Mouse (Mus musculus) cerebellum, postnatal 36 days (tissue): ENCODE measurements around the gene Gm28308.

Experiments used
- DNase-seq, 2 experiments: peaks; one replicate each; pipeline ENCODE4 v3.0.0; 2021 to 2022; ENCODE audit warnings: mixed read lengths in 2 of 2

The Gm28308 gene

GRCm38 (mm10) chr6:52151571-52151970 is 61.6 kb downstream of the Gm28308 start:
- no peak for DNase-seq

DNA sequence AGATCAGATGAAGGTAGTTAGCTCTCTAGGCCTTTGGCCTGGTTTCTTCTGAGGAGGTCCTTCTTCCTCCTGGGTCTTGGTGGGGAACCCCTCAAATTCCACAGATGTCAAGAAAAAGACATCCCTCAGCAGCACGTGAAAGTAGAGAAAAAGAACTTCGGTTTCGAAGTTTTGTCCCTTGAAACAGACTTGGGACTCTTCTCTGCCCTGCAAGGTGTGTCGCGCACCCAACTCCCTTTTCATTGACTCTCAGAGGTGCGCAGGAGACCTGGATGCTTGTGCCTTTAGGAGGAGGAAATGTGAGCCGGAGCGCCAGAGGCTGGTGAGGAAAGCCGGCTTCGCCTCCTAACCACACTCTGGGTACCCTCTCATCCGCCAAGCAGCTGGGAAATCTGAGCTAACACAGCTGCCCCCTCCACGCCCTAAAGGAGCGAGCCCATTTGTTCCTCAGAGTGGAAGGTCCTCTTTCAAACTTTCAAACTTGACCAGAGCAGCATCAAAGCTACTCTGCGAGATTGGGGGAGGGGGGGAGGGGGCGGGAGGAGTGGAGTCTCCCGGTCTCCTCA is 62.7 kb downstream of the Gm28308 start:
- no peak for DNase-seq

DNA sequence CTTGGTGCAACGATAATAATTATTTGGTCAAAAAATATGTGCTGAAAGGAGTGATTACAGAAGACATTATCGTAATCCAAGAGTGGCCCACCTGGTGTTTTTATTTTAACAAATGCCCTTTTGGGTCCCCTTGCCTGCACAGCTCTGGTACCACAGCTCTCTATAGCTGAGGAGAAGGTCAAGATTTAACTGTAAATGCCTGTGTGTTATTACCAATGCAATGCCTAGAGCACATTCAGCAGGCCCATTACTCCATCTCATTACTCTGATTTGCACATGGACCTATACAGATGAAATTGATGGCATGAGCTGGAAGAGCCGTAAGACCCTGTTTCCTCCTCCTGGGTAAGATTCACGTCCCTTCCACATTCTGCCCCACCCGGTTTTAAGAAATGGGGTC is 74.0 kb downstream of the Gm28308 start:
- no peak for DNase-seq

DNA sequence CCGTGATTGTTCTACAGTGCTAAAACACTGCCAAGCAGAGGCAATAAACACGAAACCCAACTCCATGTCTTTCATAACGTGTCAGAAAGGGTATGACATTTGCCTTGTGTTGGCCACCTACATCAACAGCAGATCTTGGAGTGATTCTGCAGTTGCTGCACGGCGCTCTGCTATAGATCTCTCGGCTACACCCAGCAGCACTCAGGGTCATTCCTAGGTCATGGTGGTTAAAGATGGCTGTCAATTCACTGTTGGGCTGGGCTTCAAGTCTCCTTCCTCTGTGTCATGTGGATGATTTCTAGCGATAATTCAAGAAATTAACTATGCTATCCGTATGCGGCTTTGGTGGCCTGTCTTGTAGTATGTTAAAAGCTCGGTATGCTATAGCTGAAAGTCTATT is 74.6 kb downstream of the Gm28308 start:
- no peak for DNase-seq

DNA sequence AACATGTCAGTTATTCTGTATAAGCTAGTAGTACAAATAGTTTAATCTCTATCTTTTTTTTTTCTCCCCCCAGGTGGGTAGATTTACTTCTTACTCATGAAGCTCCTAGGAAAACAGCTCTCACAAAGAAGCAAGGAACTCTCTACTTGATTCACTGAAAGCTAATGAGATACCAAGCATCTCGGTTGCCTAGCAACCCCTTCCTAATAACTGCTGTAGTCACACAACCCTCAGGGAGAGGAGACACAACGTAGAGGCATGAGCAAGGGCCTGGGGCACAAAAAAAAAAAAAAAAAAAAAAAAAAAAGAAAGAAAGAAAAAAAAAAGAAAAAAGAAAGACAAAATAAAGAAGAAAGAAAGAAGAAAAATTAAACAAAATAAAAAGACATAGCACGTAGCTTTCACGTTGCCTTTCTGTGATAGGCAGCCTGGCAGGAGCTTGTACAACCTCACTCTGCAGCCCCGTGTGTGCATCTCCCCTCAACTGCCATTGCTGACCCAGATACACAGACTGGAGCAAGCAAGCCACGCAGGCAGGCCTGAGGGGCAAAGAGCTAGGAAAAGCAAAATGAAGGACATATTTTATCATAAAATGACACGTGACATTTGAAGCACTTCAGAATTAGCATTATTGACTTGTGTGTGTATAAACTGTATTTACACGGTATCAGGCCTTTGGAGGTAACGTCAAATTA is 75.2 kb downstream of the Gm28308 start:
- no peak for DNase-seq

GRCm38 (mm10) chr6:52123673-52124072 is 89.5 kb downstream of the Gm28308 start:
- DNase-seq: no peak

GRCm38 (mm10) chr6:52121173-52121572 is 92.0 kb downstream of the Gm28308 start:
- no peak for DNase-seq

DNA sequence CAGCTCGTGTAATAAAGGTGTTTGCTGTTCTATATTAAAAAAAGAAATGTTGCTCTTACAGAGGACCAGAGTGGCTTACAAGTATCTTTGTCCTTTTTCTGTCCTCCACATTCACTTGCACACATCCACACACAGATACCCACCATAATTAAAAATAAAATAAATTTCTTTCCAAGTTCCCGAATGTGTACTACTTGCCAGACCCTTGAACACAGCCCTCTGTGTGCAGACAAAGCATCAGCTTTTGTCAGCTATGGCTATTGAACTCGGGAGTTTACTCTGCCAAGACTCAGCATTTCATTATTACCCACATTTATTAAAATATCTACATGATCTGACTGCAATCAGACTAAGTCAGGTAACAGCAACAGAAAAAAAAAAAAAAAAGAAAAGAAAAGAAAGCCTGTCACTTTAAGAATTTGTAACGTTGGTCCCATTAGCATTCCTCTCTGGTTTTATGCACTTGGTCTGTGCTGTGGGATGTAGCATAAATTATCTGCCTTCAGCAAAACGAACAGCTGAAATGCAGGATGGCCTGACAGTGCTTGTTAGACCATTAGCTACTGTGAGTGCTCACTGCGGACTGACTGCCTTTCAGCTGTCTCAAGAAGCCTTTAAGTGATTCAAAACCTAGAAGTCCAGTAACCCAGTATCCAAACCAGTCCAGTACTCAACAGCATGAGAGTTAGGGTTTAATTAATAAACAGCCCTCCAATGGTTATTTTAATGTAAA is 94.1 kb downstream of the Gm28308 start:
- no peak for DNase-seq

DNA sequence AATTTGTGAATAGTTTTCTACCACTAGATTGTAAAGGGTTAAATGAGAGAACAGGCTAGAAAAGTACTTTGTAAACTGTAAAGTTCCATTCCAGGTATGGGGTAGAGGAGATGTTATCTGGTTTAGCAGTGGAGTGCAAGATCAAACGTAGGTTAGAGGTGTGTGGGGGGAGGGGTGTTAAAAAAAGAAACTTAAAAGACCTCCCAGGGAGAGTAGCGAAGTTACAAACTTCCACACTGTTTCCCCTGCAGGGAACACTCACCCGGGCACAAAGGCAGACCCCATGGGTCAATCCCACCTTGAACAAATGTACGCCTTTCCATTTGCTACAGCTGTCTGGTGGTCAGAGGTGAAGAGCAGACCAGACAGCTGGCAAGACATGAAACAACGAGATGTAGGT is 97.2 kb downstream of the Gm28308 start:
- DNase-seq: no peak
